Mouse (Mus musculus): ENCODE data around the gene Plod1. TPM values are rescaled to one million over a fixed set of nuclear protein-coding genes. Genes with fewer than 3 reads are reported as not detected.

Gene Plod1
- polyA plus RNA-seq, 1 experiment = 8.8 TPM

- H3K27ac ChIP-seq (ENCODE audit: control insufficient read depth, insufficient read depth, low read depth, low read length) = no peak overlapping the region
- H3K4me1 ChIP-seq (ENCODE audit: control insufficient read depth, insufficient read depth, low read length) = no peaks in the 10 kb centered on the region
- no peak overlapping the region for H3K4me3 ChIP-seq (ENCODE audit: control insufficient read depth, low read depth, low read length)
- peaks cover 1% of the 10 kb centered on the region; the same call in 1 of the 2 replicates for H3K36me3 ChIP-seq (ENCODE audit: control insufficient read depth, insufficient read depth, low read length)
- H3K27me3 ChIP-seq (ENCODE audit: control insufficient read depth, insufficient read depth, low read length) = no peaks in the 10 kb centered on the region
- TF ChIP-seq POLR2A (IDR thresholded peaks at IDR 0.05; ENCODE audit: control insufficient read depth, low read depth, low read length) = no peak
- no peak for TF ChIP-seq CTCF (IDR thresholded peaks at IDR 0.05; ENCODE audit: control insufficient read depth, insufficient read depth, insufficient replicate concordance, low read depth, low read length)
Observed at GRCm38 (mm10) chr4:147890341-147890740, 46.2 kb downstream of the Plod1 start.

GRCm38 (mm10) chr4:147888237-147888636, 48.3 kb downstream of the Plod1 start:
- H3K27ac ChIP-seq (ENCODE audit: control insufficient read depth, insufficient read depth, low read depth, low read length) = no peak overlapping the region
- no peak overlapping the region for H3K4me3 ChIP-seq (ENCODE audit: control insufficient read depth, low read depth, low read length)
- H3K36me3 ChIP-seq (ENCODE audit: control insufficient read depth, insufficient read depth, low read length) = peaks cover 5% of the 10 kb centered on the region
- no peak for TF ChIP-seq POLR2A (IDR thresholded peaks at IDR 0.05; ENCODE audit: control insufficient read depth, low read depth, low read length)
- TF ChIP-seq CTCF (IDR thresholded peaks at IDR 0.05; ENCODE audit: control insufficient read depth, insufficient read depth, insufficient replicate concordance, low read depth, low read length) = no peak
- no peaks in the 10 kb centered on the region for H3K4me1 ChIP-seq (ENCODE audit: control insufficient read depth, insufficient read depth, low read length)
- no peaks in the 10 kb centered on the region for H3K27me3 ChIP-seq (ENCODE audit: control insufficient read depth, insufficient read depth, low read length)

- H3K27me3 ChIP-seq (ENCODE audit: control insufficient read depth, insufficient read depth, low read length) = no peaks in the 10 kb centered on the region
- H3K4me1 ChIP-seq (ENCODE audit: control insufficient read depth, insufficient read depth, low read length) = no peaks in the 10 kb centered on the region
- peaks cover 12% of the 10 kb centered on the region for H3K36me3 ChIP-seq (ENCODE audit: control insufficient read depth, insufficient read depth, low read length)
- H3K4me3 ChIP-seq (ENCODE audit: control insufficient read depth, low read depth, low read length) = no peak overlapping the region
- no peak overlapping the region for H3K27ac ChIP-seq (ENCODE audit: control insufficient read depth, insufficient read depth, low read depth, low read length)
- TF ChIP-seq CTCF (IDR thresholded peaks at IDR 0.05; ENCODE audit: control insufficient read depth, insufficient read depth, insufficient replicate concordance, low read depth, low read length) (peak; percentile 2; the same call in 1 of the 2 replicates), POLR2A (IDR thresholded peaks at IDR 0.05; ENCODE audit: control insufficient read depth, low read depth, low read length) (no peak)
Observed at GRCm38 (mm10) chr4:147887277-147887676, 49.3 kb downstream of the Plod1 start.

- Histone ChIP-seq H3K27me3 (ENCODE audit: control insufficient read depth, insufficient read depth, low read length) (no peaks in the 10 kb centered on the region), H3K27ac (ENCODE audit: control insufficient read depth, insufficient read depth, low read depth, low read length) (no peak overlapping the region), H3K4me1 (ENCODE audit: control insufficient read depth, insufficient read depth, low read length) (no peaks in the 10 kb centered on the region), H3K36me3 (ENCODE audit: control insufficient read depth, insufficient read depth, low read length) (peaks cover 11% of the 10 kb centered on the region), H3K4me3 (ENCODE audit: control insufficient read depth, low read depth, low read length) (no peak overlapping the region)
- TF ChIP-seq POLR2A (IDR thresholded peaks at IDR 0.05; ENCODE audit: control insufficient read depth, low read depth, low read length) (no peak), CTCF (IDR thresholded peaks at IDR 0.05; ENCODE audit: control insufficient read depth, insufficient read depth, insufficient replicate concordance, low read depth, low read length) (no peak)
Observed at GRCm38 (mm10) chr4:147886158-147886557, 50.4 kb downstream of the Plod1 start.

GRCm38 (mm10) chr4:147884138-147884537, 52.4 kb downstream of the Plod1 start:
- Histone ChIP-seq H3K4me1 (ENCODE audit: control insufficient read depth, insufficient read depth, low read length) (no peaks in the 10 kb centered on the region), H3K4me3 (ENCODE audit: control insufficient read depth, low read depth, low read length) (no peak overlapping the region), H3K27ac (ENCODE audit: control insufficient read depth, insufficient read depth, low read depth, low read length) (no peak overlapping the region), H3K36me3 (ENCODE audit: control insufficient read depth, insufficient read depth, low read length) (peaks cover 12% of the 10 kb centered on the region), H3K27me3 (ENCODE audit: control insufficient read depth, insufficient read depth, low read length) (no peaks in the 10 kb centered on the region)
- TF ChIP-seq POLR2A (IDR thresholded peaks at IDR 0.05; ENCODE audit: control insufficient read depth, low read depth, low read length) = no peak
- no peak for TF ChIP-seq CTCF (IDR thresholded peaks at IDR 0.05; ENCODE audit: control insufficient read depth, insufficient read depth, insufficient replicate concordance, low read depth, low read length)

GRCm38 (mm10) chr4:147883041-147883440, 53.5 kb downstream of the Plod1 start:
- no peaks in the 10 kb centered on the region for H3K27me3 ChIP-seq (ENCODE audit: control insufficient read depth, insufficient read depth, low read length)
- H3K4me3 ChIP-seq (ENCODE audit: control insufficient read depth, low read depth, low read length) = no peak overlapping the region
- no peak overlapping the region for H3K27ac ChIP-seq (ENCODE audit: control insufficient read depth, insufficient read depth, low read depth, low read length)
- peaks cover 15% of the 10 kb centered on the region for H3K36me3 ChIP-seq (ENCODE audit: control insufficient read depth, insufficient read depth, low read length)
- no peaks in the 10 kb centered on the region for H3K4me1 ChIP-seq (ENCODE audit: control insufficient read depth, insufficient read depth, low read length)
- TF ChIP-seq CTCF (IDR thresholded peaks at IDR 0.05; ENCODE audit: control insufficient read depth, insufficient read depth, insufficient replicate concordance, low read depth, low read length) = no peak
- no peak for TF ChIP-seq POLR2A (IDR thresholded peaks at IDR 0.05; ENCODE audit: control insufficient read depth, low read depth, low read length)

- TF ChIP-seq CTCF (IDR thresholded peaks at IDR 0.05; ENCODE audit: control insufficient read depth, insufficient read depth, insufficient replicate concordance, low read depth, low read length) (no peak), POLR2A (IDR thresholded peaks at IDR 0.05; ENCODE audit: control insufficient read depth, low read depth, low read length) (no peak)
- H3K36me3 ChIP-seq (ENCODE audit: control insufficient read depth, insufficient read depth, low read length) = peaks cover 15% of the 10 kb centered on the region
- H3K4me1 ChIP-seq (ENCODE audit: control insufficient read depth, insufficient read depth, low read length) = no peaks in the 10 kb centered on the region
- H3K27ac ChIP-seq (ENCODE audit: control insufficient read depth, insufficient read depth, low read depth, low read length) = no peak overlapping the region
- no peaks in the 10 kb centered on the region for H3K27me3 ChIP-seq (ENCODE audit: control insufficient read depth, insufficient read depth, low read length)
- no peak overlapping the region for H3K4me3 ChIP-seq (ENCODE audit: control insufficient read depth, low read depth, low read length)
Observed at GRCm38 (mm10) chr4:147881792-147882191, 54.8 kb downstream of the Plod1 start.

- Histone ChIP-seq H3K4me3 (ENCODE audit: control insufficient read depth, low read depth, low read length) (no peak overlapping the region), H3K27me3 (ENCODE audit: control insufficient read depth, insufficient read depth, low read length) (no peaks in the 10 kb centered on the region), H3K4me1 (ENCODE audit: control insufficient read depth, insufficient read depth, low read length) (no peaks in the 10 kb centered on the region), H3K36me3 (ENCODE audit: control insufficient read depth, insufficient read depth, low read length) (peaks cover 18% of the 10 kb centered on the region), H3K27ac (ENCODE audit: control insufficient read depth, insufficient read depth, low read depth, low read length) (no peak overlapping the region)
- TF ChIP-seq CTCF (IDR thresholded peaks at IDR 0.05; ENCODE audit: control insufficient read depth, insufficient read depth, insufficient replicate concordance, low read depth, low read length) (no peak), POLR2A (IDR thresholded peaks at IDR 0.05; ENCODE audit: control insufficient read depth, low read depth, low read length) (no peak)
Observed at GRCm38 (mm10) chr4:147879865-147880264, 56.7 kb downstream of the Plod1 start.

All from testis, adult 2 months (tissue).